Mouse (Mus musculus) neural tube, embryonic 14.5 days (tissue): ENCODE data around the gene Rheb. TPM values are rescaled to one million over a fixed set of nuclear protein-coding genes. Genes with fewer than 3 reads are reported as not detected.
"Not testable (repeated sequence)": the region's sequence is repeated elsewhere in the genome, so short reads cannot be mapped to it uniquely, and the experiment has no call there.

Experiments
- ATAC-seq: fragments of 200-750 bp; cut with Nextera tagmentation; 2 replicates; pipeline ENCODE4 v1.8.0; 2017; ENCODE audit warnings: low read depth, mild to moderate bottlenecking, moderate TSS enrichment, moderate library complexity
- H3K27ac ChIP-seq: fragments of 300-500 bp; sonication (generic); 2 replicates; pipeline ENCODE4 v1.5.1; 2014; ENCODE audit warnings: low read depth, mild to moderate bottlenecking, control low read depth, low read length, moderate library complexity, mixed read lengths
- H3K27me3 ChIP-seq: fragments of 300-500 bp; sonication (generic); 2 replicates; pipeline ENCODE4 v1.6.1; 2014; ENCODE audit warnings: low read length; ENCODE audit not compliant: control insufficient read depth, insufficient read depth
- H3K36me3 ChIP-seq: fragments of 300-500 bp; sonication (generic); 2 replicates; pipeline ENCODE4 v1.6.1; 2014; ENCODE audit warnings: low read length, mixed read lengths; ENCODE audit not compliant: control insufficient read depth, insufficient read depth
- H3K4me1 ChIP-seq: fragments of 300-500 bp; sonication (generic); 2 replicates; pipeline ENCODE4 v1.6.1; 2014; ENCODE audit warnings: low read length; ENCODE audit not compliant: control insufficient read depth, insufficient read depth
- H3K4me2 ChIP-seq: fragments of 300-500 bp; sonication (generic); 2 replicates; pipeline ENCODE4 v1.6.1; 2014; ENCODE audit warnings: mild to moderate bottlenecking, low read depth, low read length, control low read depth
- H3K4me3 ChIP-seq: fragments of 300-500 bp; sonication (generic); 2 replicates; pipeline ENCODE4 v1.5.1; 2014; ENCODE audit warnings: low read depth, low read length, control low read depth, mixed read lengths
- H3K9ac ChIP-seq: fragments of 300-500 bp; sonication (generic); replicated peaks from 2 replicates; pipeline ENCODE4 v1.6.1; 2014; ENCODE audit warnings: low read depth, mild to moderate bottlenecking, control low read depth, low read length, mixed read lengths
- H3K9me3 ChIP-seq: fragments of 300-500 bp; sonication (generic); 2 replicates; pipeline ENCODE4 v1.6.1; 2016; ENCODE audit warnings: low read length; ENCODE audit not compliant: control insufficient read depth
- WGBS: fragments of 180-500 bp; shearing (Covaris S2); extraction: QIAGEN DNeasy Blood & Tissue Kit; methylation state at CpG from one replicate; pipeline ENCODE4 v1.1.7; 2014; 5-methylcytosine and 5-hydroxymethylcytosine counted together
- polyA plus RNA-seq: library from polyadenylated mRNA; unstranded; fragments of >200 nt; fragmentation: Nextera tagmentation; extraction: Ambion mirVana; gene quantifications from 2 replicates; pipeline ENCODE4 v1.2.1, GENCODE M21; 2014

Rheb gene
- polyA plus RNA-seq, 1 experiment from 2014 or later: 222 TPM

DNA sequence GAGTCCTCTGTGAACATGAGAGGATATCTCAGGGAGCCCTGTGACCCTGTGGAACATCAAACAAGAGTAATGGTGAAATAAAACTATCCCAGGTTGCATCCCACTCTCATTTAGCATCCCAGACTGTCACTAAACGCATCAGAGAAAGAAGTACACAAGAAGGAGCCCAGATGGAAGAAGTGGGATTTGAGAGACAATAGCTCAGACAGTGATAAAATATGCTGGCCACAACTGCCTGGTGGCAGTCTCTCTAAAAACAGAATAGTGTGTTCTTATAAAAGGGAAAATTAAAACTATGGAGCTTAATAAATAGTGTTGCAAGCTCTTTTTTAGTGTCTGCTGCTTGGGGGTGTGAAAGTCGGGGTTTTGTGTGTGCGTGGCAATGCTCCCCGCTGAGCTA, 59.5 kb downstream of the Rheb start:
- H3K27ac ChIP-seq: no peak overlapping the region
- no peaks in the 10 kb centered on the region; the same call in 1 of the 2 replicates for H3K9me3 ChIP-seq
- H3K36me3 ChIP-seq: no peaks in the 10 kb centered on the region
- H3K9ac ChIP-seq: no peak overlapping the region
- H3K27me3 ChIP-seq: no peaks in the 10 kb centered on the region
- H3K4me3 ChIP-seq: no peak overlapping the region
- ATAC-seq: no peak
- 83% methylated on average over 4 of the region's 4 CpGs for WGBS
- no peaks in the 10 kb centered on the region for H3K4me1 ChIP-seq
- H3K4me2 ChIP-seq: no peak overlapping the region

DNA sequence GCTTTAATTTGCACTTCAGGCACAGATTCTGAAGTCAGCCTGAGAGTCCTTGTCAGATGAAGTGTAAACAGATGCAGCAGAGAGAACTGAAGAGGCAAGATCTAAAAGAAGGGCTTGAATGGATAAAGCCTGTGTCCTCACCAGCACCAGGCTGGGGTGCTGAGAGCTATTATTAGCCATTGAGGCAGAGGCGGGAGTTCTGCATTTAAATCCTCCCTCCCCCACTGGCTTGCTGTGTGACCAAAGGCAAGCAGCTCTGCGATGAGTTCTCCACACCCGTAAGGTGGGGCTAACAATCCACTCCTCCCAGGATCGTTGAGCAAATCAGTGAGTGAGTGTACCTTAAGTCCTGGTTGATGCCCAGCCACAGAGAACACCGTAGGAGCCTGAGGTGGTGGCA, 61.4 kb downstream of the Rheb start:
- no peaks in the 10 kb centered on the region for H3K27me3 ChIP-seq
- no peaks in the 10 kb centered on the region; the same call in 1 of the 2 replicates for H3K9me3 ChIP-seq
- H3K27ac ChIP-seq: no peak overlapping the region
- H3K4me3 ChIP-seq: no peak overlapping the region
- no peak for ATAC-seq
- H3K36me3 ChIP-seq: no peaks in the 10 kb centered on the region
- H3K4me2 ChIP-seq: no peak overlapping the region
- H3K4me1 ChIP-seq: no peaks in the 10 kb centered on the region
- 22% methylated on average over 5 of the region's 5 CpGs for WGBS
- H3K9ac ChIP-seq: no peak overlapping the region

DNA sequence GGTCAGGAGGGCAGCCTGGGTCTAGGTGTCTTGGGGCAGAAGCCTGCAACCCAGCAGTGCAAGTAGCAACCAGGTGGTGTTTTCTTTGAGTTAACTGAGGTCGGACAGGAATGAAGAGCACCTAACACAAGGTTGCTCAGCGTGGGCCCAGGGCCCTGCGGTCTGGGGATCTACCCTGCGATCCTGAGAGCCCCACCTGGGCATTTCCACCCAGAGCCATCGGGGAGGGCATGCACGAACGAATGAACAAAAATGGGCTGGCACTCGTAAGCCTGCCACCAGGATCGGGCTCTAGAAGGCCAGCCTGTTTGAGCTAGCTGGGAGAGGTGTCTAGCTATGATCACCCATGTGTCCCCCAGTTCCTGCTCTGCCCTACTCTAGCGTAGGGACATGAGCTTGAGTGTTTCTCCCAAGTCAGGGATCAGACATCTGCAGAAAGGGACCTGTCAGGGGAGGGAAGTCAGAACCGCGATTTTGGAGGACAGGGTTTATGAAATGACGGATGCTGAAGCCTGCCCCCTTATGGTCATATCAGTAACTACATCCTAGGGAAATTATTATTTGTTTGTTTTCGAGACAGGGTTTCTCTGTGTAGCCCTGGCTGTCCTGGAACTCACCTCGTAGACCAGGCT, 62.4 kb downstream of the Rheb start:
- WGBS: 59% methylated on average over 15 of the region's 15 CpGs

DNA sequence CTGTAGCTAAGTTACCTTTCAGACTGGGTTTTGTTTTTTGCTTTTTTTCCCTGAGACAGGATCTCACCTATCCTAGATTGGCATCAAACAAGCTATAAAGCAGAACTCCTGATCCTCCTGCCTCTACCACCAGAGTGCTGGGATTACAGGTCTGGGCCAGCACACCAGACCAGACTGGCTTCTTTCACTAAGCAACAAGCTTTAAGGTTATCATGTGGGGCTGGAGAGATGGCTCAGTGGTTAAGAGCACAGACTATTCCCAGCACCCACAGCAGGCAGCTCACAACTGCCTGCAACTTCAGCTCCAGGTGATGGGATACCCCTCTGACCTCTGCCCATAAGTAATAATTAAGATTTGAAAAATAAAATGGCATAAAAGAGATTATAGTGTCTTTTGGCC, 63.1 kb downstream of the Rheb start:
- Histone ChIP-seq H3K36me3 (no peaks in the 10 kb centered on the region), H3K4me3 (no peak overlapping the region), H3K27ac (no peak overlapping the region), H3K4me1 (no peaks in the 10 kb centered on the region), H3K4me2 (no peak overlapping the region), H3K9me3 (no peaks in the 10 kb centered on the region), H3K27me3 (no peaks in the 10 kb centered on the region), H3K9ac (no peak overlapping the region)
- no peak for ATAC-seq

More for the DNA sequence above, 62.4 kb downstream of the Rheb start:
- Histone ChIP-seq H3K27me3 (no peaks in the 10 kb centered on the region), H3K4me1 (no peaks in the 10 kb centered on the region), H3K4me3 (no peak overlapping the region), H3K4me2 (no peak overlapping the region), H3K9ac (no peak overlapping the region), H3K36me3 (no peaks in the 10 kb centered on the region), H3K9me3 (no peaks in the 10 kb centered on the region; the same call in 1 of the 2 replicates), H3K27ac (no peak overlapping the region)
- ATAC-seq: peak; percentile 38; the same call in 1 of the 2 replicates

DNA sequence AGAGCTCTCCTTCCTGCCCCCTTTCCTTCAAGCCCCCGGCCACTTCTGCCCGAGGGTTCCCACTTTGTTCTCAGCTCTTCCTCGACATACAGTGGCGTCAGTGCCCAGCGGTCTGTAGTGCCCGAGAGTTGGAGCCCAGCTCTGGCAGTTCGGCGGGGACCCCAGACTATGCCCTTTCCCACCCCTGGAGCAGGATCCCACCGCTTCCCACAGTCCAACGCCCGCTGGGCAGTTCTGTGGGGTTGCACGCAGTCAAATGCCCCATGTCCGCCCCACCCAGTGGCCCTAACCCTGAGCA, 63.6 kb downstream of the Rheb start:
- no peaks in the 10 kb centered on the region for H3K4me1 ChIP-seq
- 44% methylated on average over 13 of the region's 13 CpGs for WGBS
- ATAC-seq: peak; percentile 28; the same call in 1 of the 2 replicates
- H3K9me3 ChIP-seq: no peaks in the 10 kb centered on the region
- H3K36me3 ChIP-seq: no peaks in the 10 kb centered on the region
- no peak overlapping the region for H3K4me3 ChIP-seq
- H3K27me3 ChIP-seq: no peaks in the 10 kb centered on the region
- no peak overlapping the region for H3K9ac ChIP-seq
- H3K4me2 ChIP-seq: peak overlapping the region; percentile 31; the same call in 1 of the 2 replicates
- no peak overlapping the region for H3K27ac ChIP-seq

DNA sequence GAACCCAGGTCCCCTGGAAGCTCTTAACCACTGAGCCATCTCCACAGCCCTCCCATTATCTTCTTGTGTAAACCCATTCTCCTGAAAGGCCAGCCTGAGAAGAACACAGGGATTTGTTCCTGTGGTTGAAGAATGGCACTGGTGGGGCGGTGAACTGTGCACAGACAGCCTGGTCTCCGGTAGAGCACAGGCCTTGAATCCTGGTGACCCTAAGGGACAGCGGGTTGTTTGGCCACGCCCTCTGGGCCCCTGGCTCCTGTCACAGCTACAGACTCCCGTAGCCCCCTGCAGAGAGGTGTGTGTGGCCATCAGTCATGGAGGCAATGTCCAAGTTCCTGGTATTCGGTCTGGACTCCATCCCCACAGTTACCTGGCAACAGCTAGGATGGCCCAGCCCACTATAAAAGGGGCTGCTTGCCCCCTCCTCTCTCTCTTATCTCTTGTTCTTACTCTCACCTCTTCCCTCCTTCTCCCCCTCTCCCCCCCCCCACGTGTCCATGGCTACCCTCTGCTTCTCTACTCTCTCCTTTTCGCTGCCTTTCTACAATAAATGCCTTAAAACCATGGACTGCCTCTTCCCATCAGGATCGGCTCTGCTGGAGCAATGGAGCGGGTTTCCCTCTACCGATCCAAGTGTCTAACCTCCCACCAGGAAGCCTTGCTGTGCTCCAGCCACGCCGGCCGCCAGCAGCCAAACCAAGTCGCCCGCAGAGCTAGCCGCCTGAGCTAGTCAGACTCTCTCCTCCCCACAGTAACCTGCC, 64.2 kb downstream of the Rheb start:
- Histone ChIP-seq H3K9ac (no peak overlapping the region), H3K4me1 (no peaks in the 10 kb centered on the region), H3K27ac (no peak overlapping the region), H3K9me3 (no peaks in the 10 kb centered on the region), H3K4me3 (no peak overlapping the region), H3K4me2 (peak overlapping the region; percentile 31; the same call in 1 of the 2 replicates), H3K36me3 (no peaks in the 10 kb centered on the region), H3K27me3 (no peaks in the 10 kb centered on the region)
- WGBS: 18% methylated on average over 17 of the region's 17 CpGs
- ATAC-seq: peak; percentile 9; the same call in 1 of the 2 replicates

DNA sequence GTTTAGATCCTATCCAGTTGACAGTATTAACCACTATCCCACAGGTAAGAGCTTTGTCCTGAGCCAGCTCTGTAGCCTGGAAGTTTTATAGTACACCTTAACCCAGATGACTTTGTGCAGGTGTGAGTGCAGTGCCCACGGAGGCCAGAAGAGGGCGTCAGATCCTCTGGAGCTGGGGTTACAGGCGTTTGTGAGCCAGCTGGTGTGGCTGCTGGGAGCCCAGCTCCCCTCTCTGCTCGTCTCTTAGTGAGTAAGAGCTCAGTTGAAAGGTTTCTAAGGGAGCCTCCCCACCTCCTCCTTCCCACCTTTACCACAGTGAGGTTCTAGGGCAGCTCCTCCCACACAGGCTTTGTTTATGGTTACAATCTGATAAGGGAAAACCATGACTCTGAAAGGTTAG, 65.7 kb downstream of the Rheb start:
- Histone ChIP-seq H3K27me3 (no peaks in the 10 kb centered on the region), H3K4me1 (no peaks in the 10 kb centered on the region), H3K4me3 (no peak overlapping the region), H3K4me2 (no peak overlapping the region), H3K9me3 (no peaks in the 10 kb centered on the region), H3K9ac (no peak overlapping the region), H3K36me3 (no peaks in the 10 kb centered on the region), H3K27ac (no peak overlapping the region)
- WGBS: 71% methylated on average over 4 of the region's 4 CpGs
- no peak for ATAC-seq

DNA sequence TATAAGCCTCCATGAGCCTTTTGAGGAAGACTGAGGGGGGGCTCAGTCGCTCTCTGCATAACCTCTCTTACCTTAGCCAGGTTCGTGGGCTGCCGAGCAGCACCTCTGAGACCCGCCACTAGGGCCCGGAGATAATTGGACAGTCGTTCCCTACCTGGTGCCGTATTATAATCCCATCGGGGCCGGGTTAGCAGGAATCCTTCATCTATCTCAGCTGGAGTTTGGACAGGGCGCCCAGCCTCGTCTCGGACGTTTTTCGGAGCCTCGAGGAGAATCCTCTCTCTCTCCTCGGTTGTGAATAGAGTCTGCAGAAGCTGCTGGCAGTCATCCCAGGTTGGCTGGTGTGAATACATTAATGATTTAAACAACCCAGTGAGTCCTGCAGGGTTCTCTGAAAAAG, 67.9 kb downstream of the Rheb start:
- ATAC-seq, H3K4me2 ChIP-seq, H3K27me3 ChIP-seq, H3K4me1 ChIP-seq, H3K9me3 ChIP-seq, H3K9ac ChIP-seq, H3K36me3 ChIP-seq, H3K27ac ChIP-seq, H3K4me3 ChIP-seq: not testable (repeated sequence)
- WGBS: 84% methylated on average over 16 of the region's 16 CpGs

DNA sequence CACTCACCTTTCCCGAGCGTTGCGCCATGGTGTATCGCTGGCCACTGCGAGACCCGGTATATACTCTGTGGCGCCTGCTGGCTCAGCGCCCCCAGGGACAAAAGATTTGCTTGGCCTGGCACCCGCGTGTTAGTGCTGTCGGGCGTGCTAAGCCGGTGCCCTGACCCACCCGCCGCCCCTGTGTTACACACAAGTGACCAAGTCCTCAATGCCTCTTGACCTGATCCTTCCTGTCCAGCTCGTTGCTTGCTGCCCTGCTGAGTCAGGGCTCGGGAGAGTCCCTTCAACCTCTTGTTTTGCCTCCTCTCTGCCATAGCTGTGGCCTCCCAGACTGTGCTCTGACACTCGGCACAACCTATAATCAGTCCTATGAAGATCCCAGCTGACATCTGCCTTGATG, 84.6 kb downstream of the Rheb start, which contains the start of gene Crygn:
Gene Crygn (minus strand): TSS at position 193 of the 400 bp plus-strand sequence.
- Histone ChIP-seq H3K4me1 (no peaks in the 10 kb centered on the region), H3K9me3 (no peaks in the 10 kb centered on the region), H3K9ac (no peak within 1 kb of the TSS), H3K27ac (no peak within 1 kb of the TSS), H3K27me3 (no peaks in the 10 kb centered on the region), H3K36me3 (no peaks in the 10 kb centered on the region), H3K4me3 (no peak within 1 kb of the TSS), H3K4me2 (no peak within 1 kb of the TSS)
- ATAC-seq: no peak
- WGBS: 53% methylated on average over 18 of the region's 18 CpGs
